Mouse (Mus musculus) central nervous system, embryonic 14 days (tissue): ENCODE results near the gene Cpeb3. TPM values are rescaled to one million over a fixed set of nuclear protein-coding genes. Genes with fewer than 3 reads are reported as not detected.

ENCODE experiments used
- polyA plus RNA-seq: library from polyadenylated mRNA; depleted of rRNA; stranded (reverse); fragments of >200 nt; gene quantifications from 2 replicates; pipeline ENCODE4 v1.2.3, GENCODE M21; 2012; rRNA removed

Cpeb3 gene
- polyA plus RNA-seq = 8.8 and 9.9 TPM in 2 replicates

DNA sequence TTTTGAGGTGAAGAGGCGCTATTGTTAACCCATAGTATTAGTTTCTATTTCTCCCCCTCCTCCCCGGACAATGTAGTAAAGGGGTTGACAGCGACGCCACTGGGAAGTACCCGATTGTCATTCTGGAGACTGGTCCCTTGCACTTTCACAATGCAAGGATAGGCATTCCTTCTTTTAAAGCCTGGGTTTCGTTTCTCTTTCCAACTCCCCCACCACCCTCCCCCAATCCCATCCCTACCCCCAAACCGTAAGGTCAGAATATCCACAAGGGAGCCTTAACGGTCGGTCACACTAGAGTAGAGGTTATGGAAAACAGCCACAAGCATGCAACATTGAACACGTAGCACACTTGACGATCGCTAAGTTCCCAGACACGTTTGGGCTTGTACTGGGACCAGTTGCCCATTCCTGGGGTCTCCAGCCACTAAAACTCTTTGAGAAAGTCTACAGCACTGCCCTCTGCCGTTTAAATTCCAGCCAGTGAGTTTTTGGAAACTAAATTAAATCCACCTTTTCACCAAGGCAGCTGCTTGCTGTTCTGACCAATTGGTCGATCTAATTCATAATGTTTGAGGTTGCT, at the start of gene Cpeb3:
Cpeb3 (minus strand) TSS at position 426 of the 580 bp plus-strand sequence.

DNA sequence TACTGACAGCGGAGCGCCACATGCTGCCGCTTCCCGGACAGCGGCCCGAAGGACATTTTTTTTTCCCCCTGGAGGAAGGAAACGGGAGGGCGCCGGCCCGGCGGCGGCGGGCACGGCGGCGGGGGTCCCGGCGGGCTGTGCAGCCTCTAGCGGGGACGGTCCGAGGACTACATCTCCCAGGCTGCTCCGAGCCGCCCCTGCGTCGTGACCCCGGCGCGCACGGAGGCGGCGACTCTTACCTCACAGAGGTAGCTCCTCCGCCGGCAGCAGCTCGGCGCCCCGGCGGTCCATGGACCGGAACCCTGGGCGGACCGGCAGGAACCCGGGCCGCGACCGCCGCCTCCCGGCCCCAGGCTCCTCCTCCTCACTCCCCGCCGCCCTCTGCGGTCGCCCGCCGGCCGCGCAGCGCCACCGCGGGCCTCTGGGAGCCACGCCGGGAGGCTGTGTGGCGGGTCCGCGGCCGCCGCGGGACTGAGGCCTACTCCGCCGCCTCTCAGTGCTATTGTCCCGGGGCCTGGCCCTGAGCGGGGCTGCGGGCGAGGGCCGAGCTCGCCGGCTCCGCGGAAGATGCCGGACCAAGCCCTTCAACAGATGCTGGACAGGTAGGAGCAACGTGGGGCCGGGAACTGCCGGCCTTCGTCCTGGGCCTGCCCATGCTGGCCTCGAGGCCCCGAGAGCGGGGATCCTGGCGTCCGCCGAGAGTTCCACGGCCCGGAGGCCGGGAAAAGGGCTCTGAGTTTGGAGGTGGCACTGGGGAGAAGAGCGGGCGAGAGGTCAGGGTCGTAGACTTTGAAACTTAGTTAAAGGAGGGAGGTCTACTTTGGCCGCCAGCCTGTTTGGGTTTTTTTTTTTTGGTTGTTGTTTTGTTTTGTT, 862 bp downstream of the Cpeb3 start, which contains the start of gene March5:
March5 (plus strand) TSS at position 241 of the 873 bp plus-strand sequence.

Other genes with a start within 250 kb of the Cpeb3 start
- gene March5, start 1.1 kb downstream of the Cpeb3 start, polyA plus RNA-seq = 102 and 116 TPM in 2 replicates
- 20.6 and 21.3 TPM in 2 replicates for gene Ide, start 129.3 kb upstream of the Cpeb3 start, polyA plus RNA-seq
- 26.4 and 37.5 TPM in 2 replicates for gene Kif11, start 167.8 kb upstream of the Cpeb3 start, polyA plus RNA-seq
- gene Hhex, start 226.2 kb upstream of the Cpeb3 start, polyA plus RNA-seq = 2.3 and 2.8 TPM in 2 replicates